Mouse (Mus musculus) hindlimb bud, embryonic 11.5 days (tissue): ENCODE results near the gene Dpagt1.
A peak's percentile ranks its signal among the peaks of the same experiment; 100 is the strongest.
"Not testable (repeated sequence)": the region's sequence is repeated elsewhere in the genome, so short reads cannot be mapped to it uniquely, and the experiment has no call there.

Experiments
- DNase-seq: peaks from one replicate; pipeline ENCODE4 v3.0.0-alpha.2; 2012; ENCODE audit warnings: low read depth, low spot score; ENCODE audit errors: extremely low spot score

Gene Dpagt1

DNA sequence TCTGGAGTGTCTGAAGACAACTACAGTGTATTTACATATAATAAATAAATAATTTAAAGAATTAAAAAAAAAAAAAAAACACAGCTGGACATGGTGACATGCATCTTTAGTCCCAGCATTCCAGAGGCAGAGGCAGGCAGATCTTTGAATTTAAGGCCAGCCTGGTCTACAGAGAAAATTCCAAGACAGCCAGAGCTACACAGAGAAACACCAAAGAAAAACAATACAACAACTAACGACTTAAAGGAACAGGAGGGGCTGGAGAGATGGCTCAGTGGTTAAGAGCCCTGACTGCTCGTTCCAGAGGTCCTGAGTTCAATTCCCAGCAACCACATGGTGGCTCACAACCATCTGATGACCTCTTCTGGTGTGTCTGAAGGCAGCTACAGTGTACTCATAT, 51.5 kb downstream of the Dpagt1 start:
- not testable (repeated sequence) for DNase-seq

DNA sequence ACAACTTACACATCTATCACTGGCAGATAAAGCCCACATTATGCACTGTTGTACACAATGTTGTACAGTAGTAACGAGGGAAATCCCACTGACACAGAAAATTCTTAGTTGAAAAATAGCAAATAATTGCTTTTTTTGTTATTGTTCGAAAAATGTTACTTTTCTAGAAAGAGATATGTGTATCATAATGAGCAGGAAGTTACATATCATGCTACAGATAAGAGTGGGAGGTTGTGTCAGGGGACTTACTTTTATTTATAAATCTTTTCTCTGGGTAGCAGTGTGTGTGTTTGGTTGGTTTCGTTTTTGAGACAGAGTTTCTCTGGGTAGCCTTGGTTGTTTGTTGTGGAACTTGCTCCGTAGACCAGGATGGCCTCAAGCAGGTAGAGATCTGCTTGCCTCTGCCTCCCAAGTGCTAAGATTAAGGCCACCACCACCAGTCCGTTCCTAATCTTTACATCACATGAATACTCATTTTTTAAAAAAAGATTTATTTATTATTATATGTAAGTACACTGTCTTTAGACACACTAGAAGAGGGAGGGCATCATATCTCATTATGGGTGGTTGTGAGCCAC, 52.4 kb downstream of the Dpagt1 start:
- no peak for DNase-seq

- peak; percentile 86 for DNase-seq
Observed at GRCm38 (mm10) chr9:44379054-44379834, 53.4 kb downstream of the Dpagt1 start, which contains the start of gene Hyou1. Gene Hyou1, plus strand, starts transcription at chr9:44379490.

DNA sequence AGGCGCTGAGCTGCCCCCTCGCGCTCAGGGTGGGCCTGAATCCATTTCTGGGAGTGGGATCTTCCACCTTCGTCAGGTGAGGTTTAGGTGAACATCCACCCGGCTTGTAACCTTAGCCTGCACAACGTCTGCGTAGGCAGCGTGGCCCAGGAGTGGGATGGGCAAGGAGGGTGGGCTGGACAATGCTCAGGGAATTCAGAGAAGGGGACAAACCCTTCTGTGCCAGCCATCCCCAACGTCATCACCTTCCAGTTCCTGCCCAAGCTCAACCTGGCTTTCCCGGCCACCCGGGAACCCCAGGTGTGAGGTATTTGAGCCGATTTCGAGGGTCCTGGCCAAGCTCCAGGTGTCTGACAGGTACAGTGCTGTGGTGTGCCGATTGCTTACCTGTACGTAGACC, 54.0 kb downstream of the Dpagt1 start:
- DNase-seq = no peak
